Mouse (Mus musculus) G1E (cell line): ENCODE data around the gene Pappa. TPM values are rescaled to one million over a fixed set of nuclear protein-coding genes. Genes with fewer than 3 reads are reported as not detected.

Source experiments
- ATAC-seq: 2 replicates; pipeline ENCODE4 v1.8.0; 2016; ENCODE audit warnings: mild to moderate bottlenecking; ENCODE audit not compliant: insufficient number of reproducible peaks, poor library complexity, low FRiP score, severe bottlenecking; ENCODE audit errors: extremely low read depth
- DNase-seq: peaks from one replicate; pipeline ENCODE4 v3.0.0; 2012; ENCODE audit warnings: low spot score
- H3K27me3 ChIP-seq: 2 replicates; pipeline ENCODE4 v1.6.1; 2012; ENCODE audit warnings: mild to moderate bottlenecking, low read length, inconsistent platforms; ENCODE audit not compliant: insufficient read depth
- H3K36me3 ChIP-seq: replicated peaks from 2 replicates; pipeline ENCODE3; 2012; ENCODE audit warnings: mild to moderate bottlenecking, inconsistent platforms
- H3K4me1 ChIP-seq: 2 replicates; pipeline ENCODE4 v1.6.1; 2012; ENCODE audit warnings: low read depth, low read length, inconsistent platforms, mixed read lengths; ENCODE audit not compliant: insufficient read depth
- H3K4me3 ChIP-seq: 2 replicates; pipeline ENCODE4 v1.5.1; 2012; ENCODE audit warnings: low read depth, mild to moderate bottlenecking, inconsistent platforms, low read length, moderate library complexity, mixed read lengths
- H3K9me3 ChIP-seq: replicated peaks from 2 replicates; pipeline ENCODE4 v1.6.1; 2012; ENCODE audit warnings: inconsistent platforms
- CTCF ChIP-seq: IDR thresholded peaks from 2 replicates; pipeline ENCODE4 v1.5.1; 2012; ENCODE audit warnings: low read depth, low read length, inconsistent platforms, mixed read lengths
- GATA1 ChIP-seq: IDR thresholded peaks from 2 replicates; pipeline ENCODE4 v1.6.1; 2012; ENCODE audit warnings: borderline replicate concordance, low read length, inconsistent platforms, mixed read lengths
- GATA2 ChIP-seq: IDR thresholded peaks from 2 replicates; pipeline ENCODE4 v1.6.1; 2012; ENCODE audit warnings: low read depth, low read length, inconsistent platforms, borderline replicate concordance
- POLR2AphosphoS5 ChIP-seq: IDR thresholded peaks from 2 replicates; pipeline ENCODE4 v1.6.1; 2012; ENCODE audit warnings: low read depth, low read length, inconsistent platforms; ENCODE audit not compliant: insufficient replicate concordance
- TAL1 ChIP-seq: conservative IDR thresholded peaks from 2 replicates; pipeline ENCODE4 v1.6.1; 2012; ENCODE audit warnings: low read depth, low read length, inconsistent platforms, mixed read lengths
- polyA plus RNA-seq: library from polyadenylated mRNA; stranded (reverse); fragments of >175 nt; gene quantifications from 2 replicates; pipeline ENCODE4 v1.2.3, GENCODE M21; 2012
- total RNA-seq, 2 experiments: library from RNA; stranded (forward) in 1 of 2; stranded (reverse) in 1 of 2; fragments of 200-1000 nt in 1 of 2; fragments of >200 nt in 1 of 2; fragmentation: Nextera tagmentation in 1 of 2; gene quantifications; 2 replicates each; pipeline ENCODE4 v1.2.3; 2014 to 2017

The Pappa gene
- total and polyA plus RNA-seq, 3 experiments: 0.05 TPM; not detected in 2

- H3K9me3 ChIP-seq: peaks cover 9% of the 10 kb centered on the region
- no peak for ATAC-seq
- TF ChIP-seq TAL1 (no peak), GATA1 (no peak), CTCF (no peak), GATA2 (no peak), POLR2AphosphoS5 (no peak)
- H3K36me3 ChIP-seq: no peaks in the 10 kb centered on the region
- no peak for DNase-seq
- no peaks in the 10 kb centered on the region for H3K27me3 ChIP-seq
- no peak overlapping the region for H3K4me3 ChIP-seq
- no peaks in the 10 kb centered on the region for H3K4me1 ChIP-seq
Measured at GRCm38 (mm10) chr4:65163698-65164097, 39.7 kb downstream of the Pappa start.

- DNase-seq (no peak), ATAC-seq (no peak)
- H3K27me3 ChIP-seq: no peaks in the 10 kb centered on the region
- peaks cover 6% of the 10 kb centered on the region for H3K9me3 ChIP-seq
- no peaks in the 10 kb centered on the region for H3K36me3 ChIP-seq
- TF ChIP-seq GATA1: no peak
- no peak for TF ChIP-seq POLR2AphosphoS5
- no peak for TF ChIP-seq TAL1
- no peak for TF ChIP-seq CTCF
- no peak for TF ChIP-seq GATA2
- H3K4me1 ChIP-seq: no peaks in the 10 kb centered on the region
- H3K4me3 ChIP-seq: no peak overlapping the region
Measured at GRCm38 (mm10) chr4:65166288-65166835, 42.4 kb downstream of the Pappa start.

GRCm38 (mm10) chr4:65174505-65174904 lies 50.5 kb downstream of the Pappa start:
- TF ChIP-seq GATA1 (no peak), GATA2 (no peak), POLR2AphosphoS5 (no peak), CTCF (no peak), TAL1 (no peak)
- no peak overlapping the region for H3K4me3 ChIP-seq
- H3K27me3 ChIP-seq: no peaks in the 10 kb centered on the region
- H3K36me3 ChIP-seq: no peaks in the 10 kb centered on the region
- DNase-seq (no peak), ATAC-seq (no peak)
- 0 out of 2 replicates have a peak, but pooled peaks cover 2% of the 10 kb centered on the region for H3K9me3 ChIP-seq
- H3K4me1 ChIP-seq: no peaks in the 10 kb centered on the region

- Histone ChIP-seq H3K36me3 (no peaks in the 10 kb centered on the region), H3K4me1 (no peaks in the 10 kb centered on the region), H3K9me3 (0 out of 2 replicates have a peak, but pooled peaks cover 3% of the 10 kb centered on the region), H3K27me3 (no peaks in the 10 kb centered on the region), H3K4me3 (no peak overlapping the region)
- DNase-seq (no peak), ATAC-seq (no peak)
- no peak for TF ChIP-seq GATA1
- TF ChIP-seq POLR2AphosphoS5: no peak
- no peak for TF ChIP-seq CTCF
- TF ChIP-seq GATA2: no peak
- TF ChIP-seq TAL1: no peak
Measured at GRCm38 (mm10) chr4:65178146-65178545, 54.2 kb downstream of the Pappa start.

- H3K9me3 ChIP-seq: peaks cover 4% of the 10 kb centered on the region; the same call in 1 of the 2 replicates
- ATAC-seq (no peak), DNase-seq (no peak)
- no peaks in the 10 kb centered on the region for H3K4me1 ChIP-seq
- no peak overlapping the region for H3K4me3 ChIP-seq
- no peaks in the 10 kb centered on the region for H3K27me3 ChIP-seq
- TF ChIP-seq GATA2: no peak
- no peak for TF ChIP-seq POLR2AphosphoS5
- no peak for TF ChIP-seq CTCF
- TF ChIP-seq GATA1: no peak
- TF ChIP-seq TAL1: no peak
- H3K36me3 ChIP-seq: no peaks in the 10 kb centered on the region
Measured at GRCm38 (mm10) chr4:65187236-65187635, 63.3 kb downstream of the Pappa start.

GRCm38 (mm10) chr4:65187716-65188115 lies 63.7 kb downstream of the Pappa start:
- no peak for DNase-seq
- Histone ChIP-seq H3K36me3 (no peaks in the 10 kb centered on the region), H3K27me3 (no peaks in the 10 kb centered on the region), H3K4me1 (no peaks in the 10 kb centered on the region), H3K4me3 (no peak overlapping the region), H3K9me3 (peaks cover 4% of the 10 kb centered on the region; the same call in 1 of the 2 replicates)
- TF ChIP-seq GATA1 (no peak), TAL1 (no peak), CTCF (no peak), GATA2 (no peak), POLR2AphosphoS5 (no peak)
- no peak for ATAC-seq
